Mouse (Mus musculus) lung, postnatal 36 days (tissue): ENCODE results near the gene AI597479.

Experiments
- DNase-seq: peaks from one replicate; pipeline ENCODE4 v3.0.0; 2022; ENCODE audit warnings: mixed read lengths

Gene AI597479

DNA sequence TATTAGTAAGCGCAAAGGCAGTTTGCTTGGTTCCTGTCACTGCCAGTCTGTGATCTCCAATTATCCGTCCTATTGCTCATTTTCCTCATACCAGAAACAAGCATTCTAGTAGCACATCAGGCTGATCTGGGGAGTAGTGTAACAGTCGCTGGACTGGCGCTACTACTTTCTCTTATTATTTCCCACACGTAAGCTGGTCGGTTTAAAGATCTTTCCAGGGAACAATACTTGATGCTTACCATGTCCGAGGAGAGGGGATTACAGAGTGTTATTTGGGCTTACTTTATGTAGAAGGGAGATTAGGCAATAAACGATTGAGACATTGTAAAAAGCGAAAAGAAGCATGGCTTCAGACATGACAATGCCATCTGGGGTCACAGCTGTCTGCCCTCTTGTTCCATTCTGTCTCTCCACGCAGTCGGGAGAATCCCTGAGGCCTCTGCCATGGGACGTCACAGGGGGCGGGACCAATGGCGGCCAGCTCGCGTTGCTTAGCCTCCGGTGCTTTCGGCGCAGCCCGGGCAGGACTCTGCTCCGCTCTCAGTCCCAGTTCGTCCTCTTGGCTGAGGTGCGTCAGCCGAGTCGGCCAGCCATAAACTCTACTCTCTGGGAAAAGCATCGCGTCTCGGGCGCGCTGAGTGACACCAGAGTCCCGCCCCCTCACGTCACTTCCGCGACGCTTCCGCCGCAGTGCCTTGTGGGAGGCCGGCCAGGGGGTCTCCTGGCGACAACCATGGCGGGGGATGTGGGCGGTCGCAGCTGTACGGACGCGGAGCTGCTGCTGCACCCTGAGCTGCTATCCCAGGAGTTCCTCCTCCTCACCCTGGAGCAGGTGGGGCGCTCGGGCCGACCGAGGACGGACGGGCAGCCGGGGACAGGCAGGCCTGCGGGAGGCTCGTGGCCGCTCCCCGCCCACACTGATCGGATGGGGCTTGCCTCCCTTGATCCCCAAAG, at the start of gene AI597479, which contains the start of gene Tgfbrap1:
Gene AI597479, plus strand, starts transcription at position 680 of the 954 bp plus-strand sequence.
Gene Tgfbrap1, minus strand, starts transcription at position 607 of the 954 bp plus-strand sequence.
- DNase-seq: peak; percentile 92

DNA sequence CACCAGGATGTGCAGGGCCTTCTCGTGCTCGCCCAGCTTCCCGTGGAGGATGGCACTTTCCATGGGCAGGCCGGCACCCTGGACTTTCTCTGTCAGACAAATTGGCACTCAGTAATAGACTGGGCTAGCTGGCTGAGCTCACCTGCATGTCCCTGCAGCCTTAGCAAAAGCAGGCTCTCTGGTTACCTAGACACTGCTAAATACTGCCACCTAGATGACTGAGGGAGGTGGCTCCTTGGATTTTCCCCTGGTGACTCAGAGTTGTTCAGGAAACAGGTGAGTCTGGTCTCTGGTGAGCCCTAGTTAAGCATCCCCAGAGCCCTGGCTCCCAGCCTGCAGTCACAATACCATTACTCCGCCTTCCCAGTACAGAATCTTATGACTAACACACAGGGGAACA, 46.6 kb upstream of the AI597479 start:
- peak; percentile 32 for DNase-seq

DNA sequence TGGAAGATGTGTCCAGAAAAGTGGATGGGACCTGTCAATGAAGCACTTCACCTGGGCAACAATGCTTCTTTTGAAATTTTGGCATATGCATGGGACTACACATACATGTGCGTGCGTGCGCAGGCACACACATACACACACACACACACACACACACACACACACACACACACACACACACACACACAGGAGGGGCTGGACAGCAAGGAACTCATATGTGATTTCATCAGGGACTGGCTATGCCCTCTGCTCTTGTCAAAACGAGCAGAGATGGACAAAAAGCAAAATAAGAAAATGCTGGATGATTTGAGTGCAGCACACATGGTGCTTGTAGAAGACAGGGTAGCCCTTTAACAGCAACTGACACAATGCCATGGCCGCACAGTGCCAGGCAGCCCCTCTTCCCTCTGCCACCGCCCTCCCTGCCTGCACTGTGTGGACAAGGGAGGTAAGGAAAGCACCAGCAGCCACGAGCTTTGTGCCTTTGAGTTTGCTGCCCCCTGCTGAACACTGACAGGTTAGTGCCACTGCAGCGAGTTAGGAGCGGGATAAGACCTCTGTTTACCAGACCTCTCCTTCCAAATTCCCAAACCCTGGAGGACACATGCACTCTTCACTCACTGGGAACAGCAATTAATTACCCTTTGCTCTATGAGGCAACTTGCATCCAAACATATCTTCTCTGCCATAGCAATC, 32.7 kb upstream of the AI597479 start:
- DNase-seq: peak; percentile 85

DNA sequence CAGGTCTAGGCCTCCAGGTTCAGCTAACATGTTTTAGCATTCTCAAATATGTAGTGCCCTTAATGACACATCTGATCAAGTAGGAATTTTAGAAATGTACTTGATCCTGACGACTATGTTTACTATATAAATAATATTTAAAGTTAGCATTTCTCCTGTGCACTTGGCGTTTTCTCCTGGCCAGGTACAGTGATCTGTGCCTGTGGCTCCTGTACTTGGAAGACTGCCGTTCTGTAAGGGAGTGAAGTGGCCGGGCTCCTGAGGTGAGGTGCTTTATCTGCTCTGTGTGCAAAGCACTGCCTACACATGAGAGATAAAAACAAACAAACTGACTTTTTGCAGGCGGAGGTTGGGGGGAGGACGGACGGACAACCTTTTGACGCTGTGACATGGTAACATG, 31.9 kb upstream of the AI597479 start:
- DNase-seq: peak; percentile 54

DNA sequence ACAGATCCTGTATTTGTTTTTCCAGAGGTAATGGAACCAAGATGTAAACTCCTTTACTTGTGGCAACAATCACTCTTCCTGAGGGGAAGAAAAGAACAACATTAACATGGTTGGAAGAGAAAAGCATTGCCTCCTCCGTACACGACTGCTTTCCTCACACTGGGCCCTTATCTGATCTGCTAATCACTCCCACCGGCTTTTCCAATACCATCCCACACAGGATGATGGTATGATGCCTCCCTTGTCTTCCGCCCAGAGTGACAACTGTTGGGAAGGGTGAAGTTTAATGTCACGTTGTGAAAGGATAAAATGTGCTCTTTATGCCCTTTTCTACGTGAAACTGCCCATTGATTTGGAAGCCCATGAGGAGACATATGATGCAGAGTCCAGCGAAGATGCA, 31.0 kb upstream of the AI597479 start:
- no peak for DNase-seq

DNA sequence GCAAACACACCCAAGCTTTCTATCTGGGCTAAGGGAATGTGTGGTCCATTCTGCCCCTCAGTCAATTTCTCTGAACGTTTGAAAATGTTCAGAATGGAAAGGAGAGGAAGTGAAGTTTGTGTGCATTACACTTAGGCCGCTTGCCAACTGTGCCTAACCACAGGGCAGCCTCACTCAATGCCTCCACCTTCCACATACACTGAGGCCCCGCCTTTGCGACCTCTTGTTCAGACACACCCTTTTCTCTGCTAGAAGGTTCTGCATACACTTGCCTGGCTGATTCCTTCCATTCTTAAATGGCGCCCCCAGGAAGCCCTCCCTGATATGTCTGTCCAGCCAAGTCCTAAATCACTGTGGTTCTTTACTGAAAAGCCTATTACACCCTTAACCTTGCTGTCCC, 27.8 kb upstream of the AI597479 start:
- peak; percentile 68 for DNase-seq

DNA sequence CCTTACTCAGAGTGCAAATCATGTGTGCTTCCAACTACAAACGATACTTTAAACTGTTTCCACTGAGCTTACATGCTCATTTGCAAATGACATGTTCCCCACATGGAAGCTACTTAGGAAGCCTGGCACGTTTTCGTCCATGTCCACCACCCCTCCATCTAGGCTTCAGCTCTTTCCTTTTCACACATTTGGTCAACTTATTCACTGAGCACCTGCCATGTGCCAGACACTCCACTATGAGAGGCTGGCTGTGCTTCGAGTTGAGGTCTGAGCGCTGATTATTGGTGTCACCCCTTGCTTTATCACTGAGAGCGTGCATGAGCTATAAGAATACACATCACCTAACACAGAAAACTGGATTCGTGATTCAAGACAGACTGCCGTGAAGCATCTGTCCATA, 26.5 kb upstream of the AI597479 start:
- no peak for DNase-seq

DNA sequence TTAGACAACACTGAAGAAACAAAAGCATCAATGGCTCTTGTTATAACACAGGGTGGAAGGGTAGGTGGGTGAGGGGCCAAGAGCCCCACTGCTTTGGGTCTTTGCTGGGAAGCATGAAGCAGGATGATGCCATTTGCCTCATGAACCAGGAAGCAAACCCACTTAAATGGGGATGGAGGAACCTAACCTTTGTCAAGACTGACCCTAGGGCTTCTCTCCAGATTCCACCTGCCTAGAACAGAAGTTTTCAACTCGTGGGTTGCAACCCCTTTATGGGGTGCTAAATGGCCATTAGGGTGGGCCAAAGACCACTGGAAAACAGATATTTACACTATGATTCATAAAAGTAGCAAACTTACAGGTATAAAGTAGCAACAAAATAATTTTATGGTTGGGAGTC, 25.9 kb upstream of the AI597479 start:
- no peak for DNase-seq

DNA sequence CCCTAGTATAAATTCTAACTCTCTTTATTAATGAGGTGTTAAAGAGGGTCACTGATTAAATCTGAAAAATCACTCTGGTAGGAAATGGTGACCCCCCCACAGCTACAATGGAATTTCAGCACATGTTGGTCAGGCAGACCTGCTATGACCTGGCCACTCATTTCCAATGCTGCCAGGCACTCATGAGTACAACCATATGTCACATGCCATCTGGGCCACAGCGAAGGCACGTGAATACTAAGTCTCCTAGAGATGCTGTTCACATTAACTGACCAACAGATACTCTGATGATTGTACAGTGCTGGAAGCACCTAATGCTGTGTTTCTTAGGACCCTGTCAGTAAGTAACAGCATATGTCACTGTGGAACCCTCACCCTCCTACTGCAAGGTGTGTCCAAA, 23.7 kb upstream of the AI597479 start:
- no peak for DNase-seq

DNA sequence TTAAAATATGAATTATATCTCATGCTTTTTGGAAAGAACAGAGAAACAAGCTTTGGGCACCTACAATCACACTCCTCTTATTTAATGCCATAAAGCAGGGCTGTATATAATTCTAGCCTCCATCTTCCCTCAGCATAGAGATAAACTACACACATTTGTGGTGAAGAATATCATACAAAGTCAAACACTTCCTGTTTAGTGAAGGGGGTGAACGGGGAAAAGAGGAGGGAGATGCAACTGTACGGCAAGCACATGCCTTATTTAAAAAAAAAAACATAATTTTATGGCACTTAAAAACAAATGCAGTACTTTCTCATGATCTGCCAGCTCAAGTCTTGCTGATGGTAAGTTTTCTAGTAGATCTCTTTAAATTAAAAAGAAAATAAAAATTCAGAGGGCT, 20.4 kb upstream of the AI597479 start:
- no peak for DNase-seq

DNA sequence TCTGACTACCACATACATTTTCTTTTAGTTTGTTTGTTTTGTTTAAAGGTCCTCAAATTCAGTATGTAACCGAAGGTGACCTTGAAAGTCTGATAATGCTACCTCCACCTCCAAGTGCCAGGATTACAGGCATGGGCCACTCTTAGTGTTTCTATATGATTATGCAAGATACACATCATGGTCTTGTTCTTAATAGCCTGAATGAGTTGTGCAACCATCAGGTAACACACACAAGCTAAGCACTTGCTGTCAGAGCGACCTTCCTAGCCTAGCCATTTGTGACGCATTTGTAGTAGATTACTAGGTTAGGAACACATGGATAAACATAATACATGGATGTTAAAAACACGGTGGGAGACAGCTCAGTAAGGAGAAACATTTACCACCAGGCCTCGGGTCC, 15.6 kb upstream of the AI597479 start:
- DNase-seq: no peak

DNA sequence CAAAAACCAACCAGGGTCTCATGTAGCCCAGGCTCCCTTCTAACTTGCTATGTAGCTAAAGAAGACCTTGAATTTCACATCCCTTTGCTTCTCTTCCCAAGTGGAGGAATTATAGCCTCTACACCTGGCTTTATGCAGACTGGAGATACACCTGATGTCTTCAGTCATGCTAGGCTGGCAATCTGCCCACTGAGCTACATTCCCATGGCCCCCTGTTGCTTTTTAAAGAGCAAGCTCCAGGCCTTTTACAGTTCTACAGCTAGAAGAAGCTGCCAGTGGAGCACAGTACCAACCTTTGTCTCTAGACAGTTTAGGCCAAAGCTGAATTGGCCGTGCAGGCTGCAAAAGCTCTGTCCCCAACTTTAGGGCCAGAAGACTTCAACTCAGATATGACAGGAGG, 8.1 kb upstream of the AI597479 start:
- no peak for DNase-seq

DNA sequence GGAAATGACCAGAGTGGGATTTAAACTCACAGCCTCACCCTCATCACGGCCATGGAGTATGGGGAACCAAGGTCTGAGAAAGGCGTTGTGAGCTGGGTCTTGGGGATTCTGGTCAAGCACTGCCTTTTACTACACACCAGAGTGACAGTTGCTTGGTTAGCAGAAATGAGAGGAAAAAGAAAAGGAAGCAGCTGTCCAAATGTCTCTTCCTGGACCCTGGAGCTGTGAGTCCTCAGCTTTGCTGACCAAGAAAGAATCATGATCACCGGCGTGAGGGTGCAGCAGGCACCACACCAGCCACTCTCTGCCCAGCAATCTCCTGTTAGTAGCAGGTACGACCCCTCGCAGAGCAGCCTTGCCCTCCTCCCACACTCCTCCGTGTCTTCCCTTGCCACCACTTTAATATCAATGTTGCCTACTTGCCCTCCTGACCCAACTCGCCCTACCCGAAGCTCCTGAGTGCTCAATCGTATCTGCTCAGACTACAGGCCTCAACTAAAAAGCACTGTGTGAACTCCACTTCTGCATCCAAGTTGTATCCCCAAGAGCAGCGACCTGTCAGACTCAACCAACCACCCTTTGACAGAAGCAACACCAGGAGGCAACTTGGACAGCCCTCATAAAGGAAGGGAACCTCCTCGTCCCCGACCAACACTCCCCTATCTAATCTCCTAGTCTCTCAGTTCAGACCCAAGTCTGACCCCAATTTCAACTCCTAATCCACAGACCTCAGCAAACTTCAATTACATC, 7.0 kb upstream of the AI597479 start:
- DNase-seq: no peak

DNA sequence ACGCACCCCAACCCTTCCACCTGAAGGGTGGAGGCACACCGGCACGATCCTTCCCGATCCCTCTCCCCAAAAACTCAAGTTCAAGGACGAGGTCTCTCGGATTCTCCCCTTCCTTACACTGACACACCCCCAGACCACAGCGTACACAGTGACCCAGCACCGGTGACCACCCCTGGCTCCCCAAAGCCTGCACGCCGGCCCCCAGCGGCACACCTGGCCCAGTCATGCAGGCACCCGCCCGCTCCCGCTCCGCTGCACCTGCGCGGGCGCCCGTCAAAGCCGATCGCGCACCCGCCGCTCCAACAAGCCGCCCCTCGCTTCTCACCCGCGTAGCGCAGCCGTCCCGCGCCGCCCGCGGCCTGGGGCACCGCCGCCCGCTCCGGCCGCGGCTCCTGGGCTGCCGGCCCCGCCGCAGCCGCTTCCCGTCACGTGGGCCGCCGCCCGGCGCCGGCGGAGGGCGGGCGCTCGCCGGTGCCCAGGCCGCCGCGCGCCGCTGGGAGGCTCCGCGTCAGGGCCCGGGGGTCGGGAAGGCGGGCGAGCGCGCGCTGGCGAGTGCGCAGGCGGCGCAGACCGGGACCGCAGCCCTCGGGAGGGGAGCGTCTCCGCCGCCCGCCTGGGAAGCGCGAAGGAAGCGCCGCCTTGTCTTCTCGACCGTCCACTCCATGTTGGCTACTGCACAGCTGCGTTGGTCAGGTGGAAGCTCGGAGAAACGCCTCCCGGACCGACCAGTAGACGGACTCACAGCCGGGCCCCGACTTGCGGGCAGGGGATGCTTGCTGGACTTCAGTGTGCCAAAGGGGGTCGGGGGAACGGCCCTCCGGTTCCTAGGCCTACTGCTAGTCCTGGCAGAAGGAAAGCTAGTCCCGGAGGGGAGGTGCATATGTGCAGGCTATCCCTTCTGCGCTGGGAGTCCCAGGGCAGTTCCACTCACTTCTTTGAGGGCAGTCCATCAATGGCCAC, 6.2 kb upstream of the AI597479 start:
- DNase-seq: peak; percentile 71

DNA sequence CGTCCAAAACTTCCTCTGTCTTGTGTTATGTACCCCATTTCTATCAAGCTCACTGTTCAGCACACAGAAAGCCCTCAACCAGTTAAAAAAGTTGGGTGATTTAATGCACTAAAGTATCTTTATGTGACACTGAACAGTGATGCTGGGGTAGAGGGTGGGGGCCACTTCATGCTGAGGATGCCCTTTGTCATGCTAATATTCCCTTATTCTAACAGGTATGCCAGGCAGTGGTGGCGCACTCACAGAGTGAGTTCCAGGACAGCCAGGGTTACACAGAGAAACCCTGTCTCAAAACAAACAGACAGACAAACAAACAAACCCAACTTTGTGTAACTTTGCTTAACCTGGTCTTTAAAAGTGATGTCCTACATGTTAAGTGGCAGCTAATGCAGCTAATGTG, 4.3 kb upstream of the AI597479 start:
- no peak for DNase-seq

DNA sequence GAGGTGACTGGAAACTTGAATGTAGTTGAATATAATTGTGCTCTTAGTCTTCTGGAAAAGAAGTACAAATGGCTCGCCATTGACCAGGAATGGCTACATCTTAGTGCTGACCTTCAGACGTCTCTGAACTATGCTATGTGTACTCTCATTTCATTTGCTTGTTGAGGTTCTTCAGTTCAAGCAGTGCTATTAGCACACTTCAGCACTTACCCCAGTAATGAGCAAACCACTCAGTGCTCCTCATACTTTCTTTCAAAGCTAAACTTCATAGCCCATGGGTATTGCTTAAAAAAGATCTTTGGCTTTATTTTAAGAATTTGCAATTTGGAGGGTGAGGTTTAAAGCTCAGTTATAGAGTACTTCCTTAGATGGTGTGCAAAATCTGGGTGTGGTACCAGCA, 10.2 kb downstream of the AI597479 start:
- peak; percentile 21 for DNase-seq

DNA sequence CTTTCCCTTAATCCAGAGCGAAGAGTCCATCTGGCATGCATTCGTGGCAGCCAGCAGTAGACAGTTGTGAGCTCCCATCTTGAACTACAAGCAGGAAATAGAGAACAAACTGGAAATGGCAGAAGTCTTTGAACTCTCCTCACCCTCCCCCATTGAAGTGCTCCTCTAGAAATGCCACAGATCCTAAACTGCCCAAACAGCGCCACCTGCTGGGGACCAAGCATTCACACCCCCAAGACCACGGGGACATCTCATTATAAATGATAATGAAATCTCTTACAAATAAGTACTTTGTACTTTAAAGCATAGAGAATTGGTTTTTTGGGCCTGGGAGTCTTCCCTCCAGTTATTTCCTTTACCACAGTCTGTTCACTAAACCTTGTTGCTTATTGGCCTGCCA, 12.0 kb downstream of the AI597479 start:
- DNase-seq: peak; percentile 72

DNA sequence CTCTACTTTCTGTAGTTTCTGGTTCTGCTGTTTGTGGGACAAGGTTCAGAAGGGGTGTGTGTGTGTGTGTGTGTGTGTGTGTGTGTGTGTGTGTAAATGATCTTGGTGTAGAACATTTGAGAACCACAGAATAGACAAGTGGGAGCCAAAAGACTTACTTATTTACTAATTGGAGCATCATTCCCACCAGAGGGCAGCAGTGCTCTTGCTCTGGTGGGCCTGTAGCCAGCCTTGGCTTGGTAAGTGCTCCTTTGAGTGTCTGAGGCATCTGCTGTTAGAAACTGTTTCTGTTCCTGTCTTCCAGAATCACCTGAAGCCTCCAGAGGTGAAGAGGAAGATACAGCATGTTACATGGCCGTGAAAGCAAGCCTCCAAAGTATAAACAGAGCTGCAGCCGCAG, 14.4 kb downstream of the AI597479 start:
- DNase-seq: peak; percentile 85

DNA sequence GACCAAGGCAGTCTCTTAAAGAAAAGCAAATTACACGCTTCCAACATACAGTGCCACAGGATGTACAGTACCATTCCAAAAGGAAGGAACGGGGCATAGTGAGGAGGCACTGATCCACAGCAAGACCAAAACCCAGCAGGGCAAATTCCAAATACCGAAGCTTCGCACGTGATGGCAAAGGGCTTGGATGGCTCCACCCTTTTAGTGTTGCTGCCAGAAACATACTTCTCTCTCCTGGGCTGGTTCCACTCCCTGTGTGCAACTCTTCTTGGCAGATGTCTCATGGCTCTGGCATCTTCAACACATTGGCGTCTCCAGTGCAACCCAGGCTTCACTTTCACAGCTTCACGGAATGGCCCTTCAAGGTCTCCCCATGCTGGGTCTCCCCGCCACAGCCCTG, 18.9 kb downstream of the AI597479 start:
- DNase-seq: no peak

DNA sequence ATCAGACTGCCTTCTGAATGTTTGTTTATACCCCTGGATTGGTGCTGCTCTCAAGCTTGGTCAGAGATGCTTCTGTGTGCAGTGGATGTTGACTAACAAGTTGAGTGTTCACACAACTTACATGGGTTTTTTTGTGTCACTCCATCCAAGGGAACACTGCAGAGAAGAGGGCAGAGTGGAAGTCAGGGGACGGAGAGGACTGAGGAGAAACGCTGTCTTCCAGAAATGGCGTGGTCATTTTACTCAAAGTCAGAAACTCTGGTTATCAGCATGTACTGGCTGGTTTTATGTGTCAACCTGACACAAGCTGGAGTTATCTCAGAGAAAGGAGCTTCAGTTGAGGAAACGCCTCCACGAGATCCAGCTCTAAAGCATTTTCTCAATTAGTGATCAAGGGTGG, 22.4 kb downstream of the AI597479 start:
- no peak for DNase-seq

DNA sequence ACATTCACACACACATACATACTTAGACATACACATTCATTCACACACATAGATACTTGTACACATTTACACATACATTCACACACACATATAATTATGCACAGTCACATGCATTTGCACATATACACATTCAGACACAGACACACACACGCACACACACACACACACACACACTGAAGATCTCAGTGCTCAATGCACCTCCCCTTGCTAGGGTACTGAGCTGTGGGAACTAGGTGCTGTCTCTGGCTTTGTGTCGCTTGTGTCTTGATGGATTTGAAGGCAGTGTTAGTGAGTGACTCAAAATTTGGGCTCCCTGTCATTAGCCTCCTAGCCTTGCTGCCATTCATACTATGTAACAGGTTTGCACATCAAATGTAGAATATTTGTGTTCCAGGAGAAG, 24.1 kb downstream of the AI597479 start:
- no peak for DNase-seq

DNA sequence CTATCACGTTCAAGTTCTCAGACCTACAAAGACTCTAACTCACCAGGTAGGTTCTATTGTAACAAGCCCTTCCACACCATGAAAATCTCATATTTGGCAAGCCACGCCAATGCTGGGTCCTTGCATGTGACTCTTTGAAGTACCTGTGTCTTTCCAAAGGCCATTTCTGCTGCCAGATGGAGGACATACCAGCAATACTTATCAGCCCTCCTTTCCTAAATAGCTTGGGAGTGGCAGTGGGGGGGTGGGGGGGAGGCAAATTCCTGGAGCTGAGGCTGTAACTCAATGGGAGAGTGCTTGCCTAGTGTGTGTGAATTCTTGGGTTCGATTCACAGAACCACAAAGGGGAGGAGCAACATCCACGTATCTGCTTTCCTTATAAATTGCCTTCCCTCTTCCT, 26.2 kb downstream of the AI597479 start:
- DNase-seq: peak; percentile 17
